Mouse (Mus musculus) forebrain, embryonic 14.5 days (tissue): ENCODE measurements around the gene Fah. TPM values are rescaled to one million over a fixed set of nuclear protein-coding genes. Genes with fewer than 3 reads are reported as not detected.

Experiments
- ATAC-seq: fragments of 200-750 bp; cut with Nextera tagmentation; 2 replicates; pipeline ENCODE4 v1.8.0; 2017; ENCODE audit warnings: mild to moderate bottlenecking, moderate library complexity
- DNase-seq: peaks from one replicate; pipeline ENCODE4 v3.0.0-alpha.2; 2015; ENCODE audit warnings: low spot score
- H3K27ac ChIP-seq: fragments of 300-500 bp; sonication (generic); 2 replicates; pipeline ENCODE4 v1.5.1; 2014; ENCODE audit warnings: low read depth, mild to moderate bottlenecking, control low read depth, low read length, moderate library complexity
- H3K27me3 ChIP-seq: fragments of 300-500 bp; sonication (generic); replicated peaks from 2 replicates; pipeline ENCODE4 v1.6.1; 2014; ENCODE audit warnings: low read length, control low read depth, mixed read lengths; ENCODE audit not compliant: control insufficient read depth, insufficient read depth
- H3K36me3 ChIP-seq: fragments of 300-500 bp; sonication (generic); 2 replicates; pipeline ENCODE4 v1.6.1; 2014; ENCODE audit warnings: low read length, control low read depth; ENCODE audit not compliant: control insufficient read depth, insufficient read depth
- H3K4me1 ChIP-seq: fragments of 300-500 bp; sonication (generic); 2 replicates; pipeline ENCODE4 v1.6.1; 2014; ENCODE audit warnings: antibody characterized with exemption, low read length, control low read depth; ENCODE audit not compliant: control insufficient read depth, insufficient read depth
- H3K4me2 ChIP-seq: fragments of 300-500 bp; sonication (generic); 2 replicates; pipeline ENCODE4 v1.6.1; 2014; ENCODE audit warnings: mild to moderate bottlenecking, control low read depth, low read length
- H3K4me3 ChIP-seq: fragments of 300-500 bp; sonication (generic); 2 replicates; pipeline ENCODE4 v1.5.1; 2014; ENCODE audit warnings: low read depth, low read length, control low read depth
- H3K9ac ChIP-seq: fragments of 300-500 bp; sonication (generic); 2 replicates; pipeline ENCODE4 v1.6.1; 2014; ENCODE audit warnings: mild to moderate bottlenecking, low read length, control low read depth, moderate library complexity
- H3K9me3 ChIP-seq: fragments of 300-500 bp; sonication (generic); replicated peaks from 2 replicates; pipeline ENCODE4 v1.6.1; 2016; ENCODE audit warnings: low read length, control low read depth, mixed read lengths; ENCODE audit not compliant: control insufficient read depth
- WGBS: fragments of 180-500 bp; shearing (Covaris S2); extraction: QIAGEN DNeasy Blood & Tissue Kit; methylation state at CpG from one replicate; pipeline ENCODE4 v1.1.7; 2014; 5-methylcytosine and 5-hydroxymethylcytosine counted together
- polyA plus RNA-seq: library from polyadenylated mRNA; unstranded; fragments of >200 nt; fragmentation: Nextera tagmentation; extraction: Ambion mirVana; gene quantifications from 2 replicates; pipeline ENCODE4 v1.2.1, GENCODE M21; 2014

Gene Fah
- polyA plus RNA-seq, 1 experiment from 2014 or later, result 6.3 TPM

DNA sequence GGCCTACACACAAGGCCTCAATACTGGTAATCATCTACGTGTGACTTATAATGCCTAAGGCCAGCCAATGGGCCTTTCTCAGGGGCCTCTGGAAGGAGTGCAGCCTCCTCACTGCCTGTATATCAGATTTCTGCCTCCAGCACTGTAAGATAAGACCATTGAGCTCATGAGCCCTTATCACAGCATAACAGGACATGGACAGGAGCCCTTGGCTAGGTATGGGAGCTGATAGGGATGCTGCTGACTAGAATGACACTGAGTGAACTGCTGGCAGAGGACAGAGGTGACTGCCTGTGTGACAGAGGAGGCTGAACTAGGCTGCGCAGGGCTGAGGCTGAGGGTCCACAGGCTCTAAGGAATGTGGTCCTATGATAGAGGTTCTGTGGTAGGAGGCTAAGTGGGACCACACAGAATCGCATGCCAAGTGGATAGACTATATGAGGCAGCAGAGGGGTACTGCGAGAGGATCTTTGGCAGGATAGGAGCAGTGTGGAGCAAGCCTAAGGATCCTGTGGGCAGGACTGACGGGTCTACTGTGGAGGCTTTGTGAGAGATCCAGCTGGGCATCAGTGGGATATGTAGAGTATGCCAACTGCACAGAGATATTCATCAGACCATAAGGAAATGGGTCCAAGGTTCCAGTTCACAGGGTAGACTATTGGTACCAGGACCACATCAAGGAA is 19.3 kb downstream of the Fah start:
- no peaks in the 10 kb centered on the region for H3K9me3 ChIP-seq
- ATAC-seq, result no peak
- H3K4me3 ChIP-seq, result no peak overlapping the region

DNA sequence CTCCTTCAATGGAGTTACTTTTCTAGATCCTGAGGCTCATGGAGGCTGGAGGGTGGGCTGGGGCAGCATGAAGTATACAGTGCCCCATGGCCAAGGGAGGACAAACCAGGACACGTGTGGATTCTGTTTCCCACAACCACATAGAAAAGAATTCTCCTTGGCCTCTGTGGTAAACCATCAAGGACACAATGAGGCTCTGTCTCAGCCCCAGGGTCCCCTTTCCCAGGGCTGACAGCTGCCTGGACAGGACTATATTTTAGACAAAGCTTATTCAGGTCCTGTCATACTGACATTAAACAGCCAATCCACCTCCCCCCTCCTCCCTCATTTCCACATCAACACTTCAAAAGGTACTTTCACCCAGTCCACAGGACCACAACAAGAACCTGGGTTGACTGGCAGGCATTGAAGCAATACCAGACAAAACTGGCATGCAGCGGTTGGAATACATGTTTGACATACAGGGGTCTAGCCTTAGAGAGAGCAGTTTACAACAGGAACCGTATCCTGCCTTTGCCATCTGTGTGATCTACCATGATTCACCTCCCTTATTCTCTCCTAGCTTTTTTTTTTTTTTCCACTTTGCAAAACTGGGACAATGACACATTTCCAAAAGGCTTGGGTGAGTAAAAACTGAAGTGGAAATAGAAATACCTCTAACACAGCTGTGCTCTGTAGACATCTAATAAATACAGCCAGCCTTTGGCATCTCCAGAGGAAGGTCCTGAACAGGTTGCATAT is 20.0 kb downstream of the Fah start:
- Histone ChIP-seq H3K9ac (no peak overlapping the region), H3K4me2 (no peak overlapping the region), H3K27ac (0 out of 2 replicates have a peak overlapping the region, but pooled peaks have one; percentile 44), H3K27me3 (no peaks in the 10 kb centered on the region), H3K9me3 (no peaks in the 10 kb centered on the region), H3K4me3 (no peak overlapping the region), H3K4me1 (no peaks in the 10 kb centered on the region), H3K36me3 (no peaks in the 10 kb centered on the region)
- WGBS, result 22% methylated on average over 3 of the region's 3 CpGs
- ATAC-seq (peak; percentile 78), DNase-seq (peak; percentile 45)

More for the DNA sequence above, 19.3 kb downstream of the Fah start:
- H3K36me3 ChIP-seq, result no peaks in the 10 kb centered on the region
- 85% methylated on average over 5 of the region's 5 CpGs for WGBS
- H3K27me3 ChIP-seq, result no peaks in the 10 kb centered on the region
- 0 out of 2 replicates have a peak overlapping the region, but pooled peaks have one; percentile 44 for H3K27ac ChIP-seq
- H3K4me2 ChIP-seq, result no peak overlapping the region
- H3K9ac ChIP-seq, result no peak overlapping the region
- H3K4me1 ChIP-seq, result no peaks in the 10 kb centered on the region
- no peak for DNase-seq

DNA sequence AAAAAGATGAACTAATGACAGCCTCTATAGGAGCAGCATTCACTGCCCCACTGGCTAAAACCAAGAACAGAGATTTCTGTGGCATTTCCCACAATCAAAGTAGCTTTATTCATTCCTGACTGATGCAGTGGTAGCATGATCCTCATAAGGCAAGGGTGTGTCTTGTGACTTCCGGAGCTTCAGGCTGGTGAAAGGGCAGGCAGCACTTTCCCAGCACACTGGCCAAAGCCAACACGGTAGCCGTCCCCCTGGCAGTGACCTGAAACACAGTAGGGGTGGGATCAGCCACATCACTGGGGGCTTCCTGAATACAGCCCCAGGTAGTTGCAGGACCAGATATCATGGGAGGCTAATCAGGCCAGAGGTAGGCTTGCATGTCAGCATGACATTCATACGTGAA is 21.4 kb downstream of the Fah start:
- 91% methylated on average over 4 of the region's 4 CpGs for WGBS
- ATAC-seq, result no peak

DNA sequence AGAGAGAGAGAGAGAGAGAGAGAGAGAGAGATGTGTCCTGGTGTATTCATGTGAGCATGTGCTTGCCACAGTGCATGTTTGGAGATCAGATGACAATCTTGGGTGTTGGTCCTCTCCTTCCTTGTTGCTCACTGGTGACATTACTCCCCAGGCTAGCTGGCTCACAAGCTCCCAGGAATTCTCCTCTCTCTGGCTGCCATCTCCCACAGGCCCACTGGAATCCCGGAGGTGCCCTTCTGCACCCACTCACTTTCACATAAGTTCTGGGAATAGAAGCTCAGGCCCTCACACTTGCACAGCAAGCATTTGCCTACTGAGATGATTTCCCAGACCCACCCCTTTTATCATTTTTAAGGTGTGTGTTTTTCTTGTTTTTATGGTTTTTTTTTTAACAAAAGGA is 26.8 kb downstream of the Fah start:
- ATAC-seq (no peak), DNase-seq (no peak)

More for the DNA sequence above, 21.4 kb downstream of the Fah start:
- DNase-seq, result no peak
- no peaks in the 10 kb centered on the region for H3K9me3 ChIP-seq
- no peaks in the 10 kb centered on the region for H3K27me3 ChIP-seq
- no peak overlapping the region for H3K9ac ChIP-seq
- H3K36me3 ChIP-seq, result no peaks in the 10 kb centered on the region
- no peaks in the 10 kb centered on the region for H3K4me1 ChIP-seq
- no peak overlapping the region for H3K4me2 ChIP-seq
- H3K27ac ChIP-seq, result no peak overlapping the region
- no peak overlapping the region for H3K4me3 ChIP-seq

DNA sequence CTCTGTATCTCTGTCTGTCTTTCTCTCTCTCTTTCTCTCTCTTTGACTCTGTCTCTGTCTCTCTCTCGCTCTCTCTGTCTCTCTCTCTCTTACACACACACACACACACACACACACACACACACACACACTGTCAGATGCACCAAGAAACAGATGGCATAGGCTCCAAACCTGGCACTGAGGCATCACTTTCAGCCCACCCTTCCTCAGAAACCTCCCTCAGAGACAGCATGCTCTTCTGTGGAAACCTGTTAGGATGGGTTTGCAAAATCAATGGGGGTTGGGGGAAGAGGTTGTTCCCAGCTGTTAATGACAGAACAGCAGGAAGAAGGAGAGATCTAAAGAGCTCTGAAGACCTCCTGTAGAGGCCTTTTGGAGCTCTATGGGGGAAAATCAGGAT is 27.7 kb downstream of the Fah start:
- 80% methylated on average over 1 of the region's 1 CpGs for WGBS
- H3K9me3 ChIP-seq, result no peaks in the 10 kb centered on the region
- no peak overlapping the region for H3K4me3 ChIP-seq
- no peaks in the 10 kb centered on the region for H3K27me3 ChIP-seq
- DNase-seq, result peak; percentile 8
- no peak overlapping the region for H3K27ac ChIP-seq
- H3K36me3 ChIP-seq, result no peaks in the 10 kb centered on the region
- H3K9ac ChIP-seq, result no peak overlapping the region
- no peaks in the 10 kb centered on the region for H3K4me1 ChIP-seq
- no peak overlapping the region for H3K4me2 ChIP-seq
- ATAC-seq, result no peak

More for the DNA sequence above, 26.8 kb downstream of the Fah start:
- Histone ChIP-seq H3K27me3 (no peaks in the 10 kb centered on the region), H3K4me2 (no peak overlapping the region), H3K4me3 (no peak overlapping the region), H3K9ac (no peak overlapping the region), H3K36me3 (no peaks in the 10 kb centered on the region), H3K9me3 (no peaks in the 10 kb centered on the region), H3K4me1 (no peaks in the 10 kb centered on the region), H3K27ac (no peak overlapping the region)
- WGBS, result 100% methylated on average over 1 of the region's 1 CpGs

DNA sequence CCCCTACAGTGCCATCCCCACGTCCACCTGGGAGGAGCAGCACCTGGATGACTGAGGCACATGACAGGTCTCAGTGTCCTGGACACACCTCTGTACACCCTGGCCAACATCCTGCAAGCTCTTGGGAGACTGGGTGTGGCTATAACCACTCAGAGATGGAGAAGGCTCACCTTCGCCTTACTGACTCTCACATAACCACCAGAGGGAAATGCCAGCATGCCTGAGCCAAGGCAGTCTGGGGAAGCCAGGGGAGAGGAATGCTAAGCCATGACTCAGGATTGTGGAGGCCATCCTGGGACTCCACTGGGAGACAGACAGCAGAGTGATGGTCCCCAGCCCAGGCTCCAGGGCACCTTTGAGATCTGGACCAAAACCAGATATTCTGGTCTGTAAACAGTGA is 29.5 kb downstream of the Fah start:
- DNase-seq (no peak), ATAC-seq (no peak)
- no peaks in the 10 kb centered on the region for H3K36me3 ChIP-seq
- WGBS, result 85% methylated on average over 2 of the region's 2 CpGs
- no peak overlapping the region for H3K27ac ChIP-seq
- H3K9me3 ChIP-seq, result no peaks in the 10 kb centered on the region
- H3K4me3 ChIP-seq, result no peak overlapping the region
- H3K9ac ChIP-seq, result no peak overlapping the region
- H3K4me1 ChIP-seq, result no peaks in the 10 kb centered on the region
- no peaks in the 10 kb centered on the region for H3K27me3 ChIP-seq
- no peak overlapping the region for H3K4me2 ChIP-seq

DNA sequence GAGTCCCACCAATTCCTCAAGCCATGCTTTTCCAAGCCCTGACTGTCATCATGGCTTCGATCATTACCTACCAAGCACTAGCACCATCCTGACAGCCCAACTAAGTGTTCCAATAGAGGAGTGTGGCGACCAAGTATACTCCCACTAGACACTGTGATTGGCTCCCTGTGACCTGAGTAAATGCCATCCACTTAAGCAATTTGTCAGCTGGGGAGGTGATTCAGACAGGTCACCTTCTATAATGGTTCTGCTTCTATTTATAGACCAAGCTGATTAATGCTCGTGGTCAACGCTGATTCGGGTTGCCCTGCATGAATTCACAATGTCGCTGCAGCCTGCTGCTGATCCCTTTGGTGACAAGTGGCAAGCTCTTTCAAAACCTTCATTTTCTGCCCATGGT is 40.3 kb downstream of the Fah start:
- H3K4me3 ChIP-seq, result no peak overlapping the region
- no peaks in the 10 kb centered on the region for H3K36me3 ChIP-seq
- WGBS, result 83% methylated on average over 6 of the region's 6 CpGs
- no peaks in the 10 kb centered on the region for H3K27me3 ChIP-seq
- H3K9me3 ChIP-seq, result no peaks in the 10 kb centered on the region
- ATAC-seq (no peak), DNase-seq (no peak)
- no peak overlapping the region for H3K9ac ChIP-seq
- no peak overlapping the region for H3K27ac ChIP-seq
- H3K4me1 ChIP-seq, result no peaks in the 10 kb centered on the region
- no peak overlapping the region for H3K4me2 ChIP-seq

DNA sequence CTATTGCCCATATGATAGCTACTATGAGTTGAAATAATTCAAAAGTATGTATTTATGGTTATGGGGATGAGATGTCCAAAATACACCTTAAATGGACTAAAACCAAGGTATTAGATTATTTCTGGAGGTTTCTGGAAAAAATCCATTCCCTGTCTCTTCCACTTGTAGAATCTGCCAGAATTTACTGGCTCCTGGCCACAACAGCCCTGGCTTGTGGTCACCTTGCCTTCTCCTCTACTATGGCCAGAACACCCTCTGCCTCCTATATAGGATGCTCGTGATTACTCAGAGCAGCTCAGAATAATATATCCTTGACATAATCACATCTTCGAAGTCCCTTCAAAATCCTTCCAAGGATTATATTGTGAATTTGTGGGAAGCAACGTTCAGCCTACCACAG is 42.3 kb downstream of the Fah start:
- Histone ChIP-seq H3K9ac (no peak overlapping the region), H3K4me2 (no peak overlapping the region), H3K9me3 (no peaks in the 10 kb centered on the region), H3K36me3 (no peaks in the 10 kb centered on the region), H3K27me3 (no peaks in the 10 kb centered on the region), H3K27ac (no peak overlapping the region), H3K4me1 (no peaks in the 10 kb centered on the region), H3K4me3 (no peak overlapping the region)
- 87% methylated on average over 3 of the region's 3 CpGs for WGBS
- DNase-seq (no peak), ATAC-seq (no peak)

DNA sequence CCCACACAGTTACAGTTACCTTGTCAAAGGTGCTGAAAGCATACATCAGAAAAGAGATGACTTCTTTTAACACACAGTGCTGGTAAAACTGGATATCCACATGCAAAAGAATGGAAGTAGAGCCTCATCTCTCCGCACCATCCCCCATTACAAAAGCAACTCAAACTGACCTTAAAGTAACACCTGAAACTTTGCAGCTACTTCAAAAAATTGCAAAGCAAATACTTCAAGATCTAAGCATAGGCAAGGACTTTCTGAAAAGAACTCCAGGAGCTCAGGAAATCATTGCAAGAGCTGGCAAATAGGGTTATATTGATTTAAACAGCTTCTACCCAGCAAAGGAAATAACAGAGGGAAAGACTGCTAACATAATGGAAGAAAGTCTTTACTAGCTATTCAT is 46.0 kb downstream of the Fah start:
- no peaks in the 10 kb centered on the region for H3K4me1 ChIP-seq
- ATAC-seq, result no peak
- no peaks in the 10 kb centered on the region for H3K9me3 ChIP-seq
- no peak overlapping the region for H3K27ac ChIP-seq
- H3K36me3 ChIP-seq, result no peaks in the 10 kb centered on the region
- no peak overlapping the region for H3K4me2 ChIP-seq
- WGBS, result 97% methylated on average over 1 of the region's 1 CpGs
- DNase-seq, result no peak
- no peak overlapping the region for H3K9ac ChIP-seq
- no peaks in the 10 kb centered on the region for H3K27me3 ChIP-seq
- H3K4me3 ChIP-seq, result no peak overlapping the region
